Mouse (Mus musculus) G1E-ER4 (cell line): ENCODE results near the gene Mylk2. TPM values are rescaled to one million over a fixed set of nuclear protein-coding genes. Genes with fewer than 3 reads are reported as not detected.

ENCODE experiments used
- GATA1 ChIP-seq: IDR thresholded peaks from one replicate; pipeline ENCODE4 v1.8.0; 2012; ENCODE audit warnings: low read length, inconsistent platforms
- polyA plus RNA-seq: library from polyadenylated mRNA; stranded (reverse); fragments of >175 nt; gene quantifications from 2 replicates; pipeline ENCODE4 v1.2.3, GENCODE M21; 2012

The Mylk2 gene
- polyA plus RNA-seq, 1 experiment: not detected

- TF ChIP-seq GATA1: no peak
Observed at GRCm38 (mm10) chr2:152906274-152907037, 4.7 kb upstream of the Mylk2 start.

GRCm38 (mm10) chr2:152907114-152907943 is 3.8 kb upstream of the Mylk2 start:
- no peak for TF ChIP-seq GATA1

- no peak for TF ChIP-seq GATA1
Observed at GRCm38 (mm10) chr2:152909848-152910247, 1.3 kb upstream of the Mylk2 start.

GRCm38 (mm10) chr2:152911432-152911831 is 280 bp downstream of the Mylk2 start:
- no peak for TF ChIP-seq GATA1

GRCm38 (mm10) chr2:152913471-152913870 is 2.3 kb downstream of the Mylk2 start:
- no peak for TF ChIP-seq GATA1

GRCm38 (mm10) chr2:152914310-152915120 is 3.4 kb downstream of the Mylk2 start:
- TF ChIP-seq GATA1: no peak

- TF ChIP-seq GATA1: no peak
Observed at GRCm38 (mm10) chr2:152915453-152915852, 4.3 kb downstream of the Mylk2 start.

GRCm38 (mm10) chr2:152916111-152916510 is 5.0 kb downstream of the Mylk2 start:
- no peak for TF ChIP-seq GATA1

GRCm38 (mm10) chr2:152917671-152918070 is 6.5 kb downstream of the Mylk2 start:
- TF ChIP-seq GATA1: no peak

- TF ChIP-seq GATA1: no peak
Observed at GRCm38 (mm10) chr2:152922376-152922775, 11.2 kb downstream of the Mylk2 start.

GRCm38 (mm10) chr2:152923621-152924020 is 12.5 kb downstream of the Mylk2 start:
- TF ChIP-seq GATA1: no peak

- no peak for TF ChIP-seq GATA1
Observed at GRCm38 (mm10) chr2:152924128-152924527, 13.0 kb downstream of the Mylk2 start.

GRCm38 (mm10) chr2:152924543-152924942 is 13.4 kb downstream of the Mylk2 start:
- TF ChIP-seq GATA1: no peak

GRCm38 (mm10) chr2:152925189-152925872 is 14.2 kb downstream of the Mylk2 start:
- no peak for TF ChIP-seq GATA1

- no peak for TF ChIP-seq GATA1
Observed at GRCm38 (mm10) chr2:152926896-152927295, 15.7 kb downstream of the Mylk2 start.
